ENCODE assay signal across 8 mouse cellular contexts in the genomic region with DNA sequence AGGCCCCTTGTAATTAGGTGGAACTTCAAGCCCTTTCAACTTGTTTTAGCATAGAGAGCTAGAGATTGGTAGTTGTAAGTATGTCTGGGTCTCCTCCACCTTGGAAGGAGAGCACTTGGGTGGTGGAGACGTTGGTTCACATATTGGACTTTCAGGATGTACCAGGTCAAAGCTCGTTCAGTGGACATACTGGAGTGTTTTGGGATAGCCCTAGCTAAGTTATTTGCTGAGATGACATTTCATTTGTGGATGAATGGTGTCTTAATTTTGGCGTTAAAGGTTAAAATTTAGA. TPM values are rescaled to one million over a fixed set of nuclear protein-coding genes. Genes with fewer than 3 reads are reported as not detected.
DNase-seq lines count a peak whose midpoint lies in the region; ATAC-seq lines count a peak whose summit lies in the region.

No protein-coding gene starts in this region.

- peak overlapping the region; percentile 76 for H3K4me2 ChIP-seq in forebrain, embryonic 12.5 days
- peak overlapping the region; percentile 70 for H3K4me2 ChIP-seq in limb, embryonic 12.5 days
- peak overlapping the region; percentile 61 for H3K4me2 ChIP-seq in stomach, embryonic 15.5 days

- peaks cover 6% of the 10 kb centered on the region for H3K36me3 ChIP-seq in erythroblast, embryonic 14.5 days (ENCODE audit: control insufficient read depth)
- H3K36me3 ChIP-seq in forebrain, embryonic 12.5 days (replicated peaks) = no peaks in the 10 kb centered on the region
- no peaks in the 10 kb centered on the region for H3K36me3 ChIP-seq in limb, embryonic 12.5 days
- no peaks in the 10 kb centered on the region for H3K36me3 ChIP-seq in stomach, embryonic 15.5 days

- ATAC-seq in erythroblast, adult 5-6 weeks (replicated peaks; ENCODE audit: low FRiP score, poor library complexity, severe bottlenecking) = no peak
- ATAC-seq in forebrain, embryonic 12.5 days (ENCODE audit: low FRiP score) = no peak
- no peak for ATAC-seq in limb, embryonic 12.5 days (ENCODE audit: insufficient number of reproducible peaks, insufficient read depth, low FRiP score, low TSS enrichment, low read depth)
- no peak for ATAC-seq in stomach, embryonic 15.5 days (ENCODE audit: insufficient read depth, low FRiP score, low read depth)

- peak; percentile 7 for DNase-seq in 416B (ENCODE audit: low read depth)
- no peak for DNase-seq in urinary bladder, postnatal 36 days (ENCODE audit: low spot score in 2 of 2)
- DNase-seq in left cerebral cortex, postnatal 36 days (ENCODE audit: low spot score in 2 of 2) = no peak

- H3K27me3 ChIP-seq in erythroblast, embryonic 14.5 days (ENCODE audit: control insufficient read depth) = no peaks in the 10 kb centered on the region
- no peaks in the 10 kb centered on the region for H3K27me3 ChIP-seq in forebrain, embryonic 12.5 days
- H3K27me3 ChIP-seq in limb, embryonic 12.5 days = no peaks in the 10 kb centered on the region
- no peaks in the 10 kb centered on the region for H3K27me3 ChIP-seq in stomach, embryonic 15.5 days (replicated peaks)

- H3K4me3 ChIP-seq in erythroblast, embryonic 14.5 days (replicated peaks) = peak overlapping the region; percentile 90
- H3K4me3 ChIP-seq in forebrain, embryonic 12.5 days (replicated peaks) = peak overlapping the region; percentile 88
- peak overlapping the region; percentile 98 for H3K4me3 ChIP-seq in limb, embryonic 12.5 days (replicated peaks)
- H3K4me3 ChIP-seq in stomach, embryonic 15.5 days (replicated peaks) = peak overlapping the region; percentile 93

- H3K9ac ChIP-seq in forebrain, embryonic 12.5 days = peak overlapping the region; percentile 97
- peak overlapping the region; percentile 96 for H3K9ac ChIP-seq in limb, embryonic 12.5 days (replicated peaks)
- peak overlapping the region; percentile 82 for H3K9ac ChIP-seq in stomach, embryonic 15.5 days

- peaks cover 43% of the 10 kb centered on the region for H3K4me1 ChIP-seq in erythroblast, embryonic 14.5 days (ENCODE audit: control insufficient read depth)
- peaks cover 21% of the 10 kb centered on the region for H3K4me1 ChIP-seq in forebrain, embryonic 12.5 days
- H3K4me1 ChIP-seq in limb, embryonic 12.5 days (replicated peaks) = peaks cover 14% of the 10 kb centered on the region
- H3K4me1 ChIP-seq in stomach, embryonic 15.5 days = peaks cover 3% of the 10 kb centered on the region; the same call in 1 of the 2 replicates

- 25% methylated on average over 3 of the region's 3 CpGs for WGBS in forebrain, embryonic 12.5 days
- 15% methylated on average over 3 of the region's 3 CpGs for WGBS in limb, embryonic 12.5 days
- 11% methylated on average over 3 of the region's 3 CpGs for WGBS in stomach, embryonic 15.5 days

- intact Hi-C loops in left cerebral cortex, postnatal 36 days (cut with DNase I) = loop anchor here (5.0 kb wide), 1 partner anchor 37 kb away; no protein-coding TSS in a partner anchor

- H3K9me3 ChIP-seq in erythroblast, embryonic 14.5 days (ENCODE audit: control insufficient read depth, low read length) = no peaks in the 10 kb centered on the region
- no peaks in the 10 kb centered on the region for H3K9me3 ChIP-seq in forebrain, embryonic 12.5 days
- no peaks in the 10 kb centered on the region for H3K9me3 ChIP-seq in limb, embryonic 12.5 days
- H3K9me3 ChIP-seq in stomach, embryonic 15.5 days = no peaks in the 10 kb centered on the region

- H3K27ac ChIP-seq in forebrain, embryonic 12.5 days = peak overlapping the region; percentile 99; the same call in 1 of the 2 replicates
- H3K27ac ChIP-seq in limb, embryonic 12.5 days = peak overlapping the region; percentile 99; the same call in 1 of the 2 replicates
- peak overlapping the region; percentile 99; the same call in 1 of the 2 replicates for H3K27ac ChIP-seq in stomach, embryonic 15.5 days

RNA-seq across cellular contexts. Expression of gene Birc6, which starts 1.4 kb away (rescaled TPM):
- polyA plus RNA-seq in erythroblast, embryonic 14.5 days (2012) = 0.73 and 1.1 TPM in 2 replicates
- total RNA-seq in erythroblast, adult 5-6 weeks (2015; ENCODE audit: low replicate concordance) = 54.4 and 88.6 TPM in 2 replicates
- 40.4 and 48.6 TPM in 2 replicates for total RNA-seq in erythroblast, adult 5-6 weeks (2017; ENCODE audit: low replicate concordance)
- polyA plus RNA-seq in forebrain, embryonic 12.5 days (2016; fragmentation: Nextera tagmentation; extraction: Ambion mirVana) = 103 and 109 TPM in 2 replicates
- 92.5 and 107 TPM in 2 replicates for polyA plus RNA-seq in limb, embryonic 12.5 days (2016; fragmentation: Nextera tagmentation; extraction: Ambion mirVana)
- 81.8 and 82.6 TPM in 2 replicates for polyA plus RNA-seq in stomach, embryonic 15.5 days (2015; fragmentation: Nextera tagmentation; extraction: Ambion mirVana)
- total RNA-seq in left cerebral cortex, postnatal 36 days (2021) = 100 to 1,000 TPM; 122 to 148 TPM

RNA-seq across cellular contexts. Expression of gene Yipf4, which starts 40.2 kb away (rescaled TPM):
- 7.8 and 10.0 TPM in 2 replicates for polyA plus RNA-seq in erythroblast, embryonic 14.5 days (2012)
- total RNA-seq in erythroblast, adult 5-6 weeks (2015; ENCODE audit: low replicate concordance) = 280 and 306 TPM in 2 replicates
- 409 and 455 TPM in 2 replicates for total RNA-seq in erythroblast, adult 5-6 weeks (2017; ENCODE audit: low replicate concordance)
- 52.6 and 54.9 TPM in 2 replicates for polyA plus RNA-seq in forebrain, embryonic 12.5 days (2016; fragmentation: Nextera tagmentation; extraction: Ambion mirVana)
- polyA plus RNA-seq in limb, embryonic 12.5 days (2016; fragmentation: Nextera tagmentation; extraction: Ambion mirVana) = 53.3 and 55.1 TPM in 2 replicates
- polyA plus RNA-seq in stomach, embryonic 15.5 days (2015; fragmentation: Nextera tagmentation; extraction: Ambion mirVana) = 67.7 and 78.4 TPM in 2 replicates
- total RNA-seq in left cerebral cortex, postnatal 36 days (2021) = 10 to 100 TPM; 78.9 to 91.9 TPM

Comparison
In these comparisons a context has a peak if more than half of its experiments do, and no peak if none do; other contexts are left out.
1. RNA of gene Birc6, which starts 1.4 kb away (polyA plus RNA-seq): 92.5 to 107 TPM in limb, embryonic 12.5 days, 103 to 109 TPM in forebrain, embryonic 12.5 days and 81.8 to 82.6 TPM in stomach, embryonic 15.5 days; 0.73 to 1.1 TPM in erythroblast, embryonic 14.5 days; every median in the first group is over 10 times any median in the second.
2. Peak in every context shown above with its lines, with median percentiles within 50 percentile points of each other: H3K4me3 ChIP-seq, H3K27ac ChIP-seq, H3K4me2 ChIP-seq and H3K9ac ChIP-seq.